Mouse (Mus musculus) CH12.LX (cell line): ENCODE measurements at regions not wholly inside any gene's neighbourhood (a gene's known extent, or its start where the extent isn't known, plus 50 kb on each side); places are given as distances from the start of the nearest gene placed in this dataset.

Experiments
- DNase-seq: peaks from one replicate; pipeline ENCODE4 v3.0.0-alpha.2; 2013; ENCODE audit errors: extremely low read depth
- H3K27ac ChIP-seq: 2 replicates; pipeline ENCODE4 v1.5.1; 2012; ENCODE audit warnings: low read depth, mild to moderate bottlenecking, control low read depth, moderate library complexity; ENCODE audit not compliant: insufficient read depth
- H3K27me3 ChIP-seq: replicated peaks from 2 replicates; pipeline ENCODE3; 2012; ENCODE audit warnings: inconsistent platforms
- H3K36me3 ChIP-seq, 2 experiments: replicated peaks in 1 of 2; 2 replicates each; pipeline versions ENCODE3 to v1.6.1; 2012; ENCODE audit warnings: inconsistent platforms in 1 of 2, low read length in 1 of 2, mild to moderate bottlenecking in 1 of 2, mixed read lengths in 1 of 2, moderate library complexity in 1 of 2; ENCODE audit not compliant: control insufficient read depth in 1 of 2, insufficient read depth in 1 of 2
- H3K4me1 ChIP-seq, 2 experiments: 2 replicates each; pipeline ENCODE4 v1.6.1; 2012; ENCODE audit warnings: inconsistent platforms in 1 of 2, moderate library complexity in 1 of 2; ENCODE audit not compliant: insufficient read depth in 2 of 2, control insufficient read depth in 1 of 2
- H3K4me2 ChIP-seq: 2 replicates; pipeline ENCODE4 v1.6.1; 2012; ENCODE audit warnings: low read depth, mild to moderate bottlenecking, control low read depth; ENCODE audit not compliant: poor library complexity, insufficient read depth, severe bottlenecking
- H3K4me3 ChIP-seq, 3 experiments: fragments of 150-350 bp in 1 of 3; sonication (generic) in 1 of 3; replicated peaks in 1 of 3; 2 replicates each; pipeline versions ENCODE3 to v1.5.1; 2011 to 2012; ENCODE audit warnings: low read depth in 2 of 3, low read length in 2 of 3, mild to moderate bottlenecking in 2 of 3, moderate library complexity in 2 of 3, control low read depth in 1 of 3, improper control_type of control experiment in 1 of 3, inconsistent platforms in 1 of 3, mixed read lengths in 1 of 3; ENCODE audit not compliant: poor library complexity in 1 of 3
- H3K79me2 ChIP-seq: replicated peaks from 2 replicates; pipeline ENCODE4 v1.6.1; 2012; ENCODE audit warnings: mild to moderate bottlenecking, moderate library complexity; ENCODE audit not compliant: control insufficient read depth, poor library complexity, insufficient read depth, severe bottlenecking; ENCODE audit errors: extremely low read depth
- H3K9ac ChIP-seq: 2 replicates; pipeline ENCODE4 v1.6.1; 2012; ENCODE audit warnings: low read depth, mild to moderate bottlenecking, control low read depth, moderate library complexity; ENCODE audit not compliant: insufficient read depth
- H3K9me3 ChIP-seq: replicated peaks from 2 replicates; pipeline ENCODE3; 2012; ENCODE audit warnings: low read length, inconsistent platforms, mixed read lengths
- BHLHE40 ChIP-seq: IDR thresholded peaks from 2 replicates; pipeline ENCODE4 v1.6.1; 2011; ENCODE audit warnings: mild to moderate bottlenecking, low read depth, low read length, improper control_type of control experiment
- CHD2 ChIP-seq: IDR thresholded peaks from 2 replicates; pipeline ENCODE4 v1.6.1; 2011; ENCODE audit warnings: low read length, improper control_type of control experiment
- CTCF ChIP-seq, 2 experiments: IDR thresholded peaks in 1 of 2; conservative IDR thresholded peaks in 1 of 2; 2 replicates each; pipeline ENCODE4 v1.5.1; 2011 to 2012; ENCODE audit warnings: low read depth in 2 of 2, low read length in 2 of 2, improper control_type of control experiment in 1 of 2, inconsistent platforms in 1 of 2, mild to moderate bottlenecking in 1 of 2, moderate library complexity in 1 of 2
- ELF1 ChIP-seq: IDR thresholded peaks from 2 replicates; pipeline ENCODE4 v1.6.1; 2014; ENCODE audit warnings: low read depth, mild to moderate bottlenecking, inconsistent platforms, low read length, improper control_type of control experiment
- EP300 ChIP-seq: IDR thresholded peaks from 2 replicates; pipeline ENCODE4 v1.6.1; 2011; ENCODE audit warnings: low read length, improper control_type of control experiment
- GABPA ChIP-seq: IDR thresholded peaks from 2 replicates; pipeline ENCODE4 v1.6.1; 2012; ENCODE audit warnings: low read depth, low read length, improper control_type of control experiment, inconsistent platforms; ENCODE audit not compliant: insufficient replicate concordance
- KAT2A ChIP-seq: IDR thresholded peaks from 2 replicates; pipeline ENCODE4 v1.6.1; 2012; ENCODE audit warnings: low read length, improper control_type of control experiment, inconsistent platforms; ENCODE audit not compliant: insufficient replicate concordance
- MAFK ChIP-seq: IDR thresholded peaks from 2 replicates; pipeline ENCODE4 v1.6.1; 2011; ENCODE audit warnings: low read length, improper control_type of control experiment; ENCODE audit not compliant: insufficient replicate concordance
- MAX ChIP-seq: IDR thresholded peaks from 2 replicates; pipeline ENCODE4 v1.6.1; 2011; ENCODE audit warnings: low read length, improper control_type of control experiment
- MXI1 ChIP-seq: IDR thresholded peaks from 2 replicates; pipeline ENCODE4 v1.6.1; 2011; ENCODE audit warnings: mild to moderate bottlenecking, low read depth, low read length, improper control_type of control experiment
- MYC ChIP-seq: IDR thresholded peaks from 2 replicates; pipeline ENCODE4 v1.6.1; 2011; ENCODE audit warnings: low read depth, mild to moderate bottlenecking, improper control_type of control experiment, low read length
- PAX5 ChIP-seq: IDR thresholded peaks from 2 replicates; pipeline ENCODE4 v1.6.1; 2012; ENCODE audit warnings: low read length, inconsistent platforms, mixed read lengths
- POLR2A ChIP-seq: IDR thresholded peaks from 2 replicates; pipeline ENCODE4 v1.6.1; 2011; ENCODE audit warnings: low read depth, mild to moderate bottlenecking, improper control_type of control experiment, low read length
- RAD21 ChIP-seq: IDR thresholded peaks from 2 replicates; pipeline ENCODE4 v1.6.1; 2011; ENCODE audit warnings: low read depth, mild to moderate bottlenecking, low read length, improper control_type of control experiment, moderate library complexity
- SIN3A ChIP-seq: IDR thresholded peaks from 2 replicates; pipeline ENCODE4 v1.6.1; 2012; ENCODE audit warnings: low read length, improper control_type of control experiment, inconsistent platforms
- SMC3 ChIP-seq: IDR thresholded peaks from 2 replicates; pipeline ENCODE4 v1.6.1; 2011; ENCODE audit warnings: low read depth, low read length, improper control_type of control experiment
- TBP ChIP-seq: conservative IDR thresholded peaks from 2 replicates; pipeline ENCODE4 v1.6.1; 2011; ENCODE audit warnings: low read depth, low read length, improper control_type of control experiment
- ZC3H11A ChIP-seq: IDR thresholded peaks from 2 replicates; pipeline ENCODE4 v1.6.1; 2012; ENCODE audit warnings: low read depth, mild to moderate bottlenecking, inconsistent platforms, low read length, improper control_type of control experiment
- dilution Hi-C: fragments of 300-500 bp; cut with MboI; formaldehyde crosslinking; loops from 2 replicates; pipeline ENCODE4 v1.14.3; 2020; ENCODE audit warnings: low sequenced_read_pairs; ENCODE audit not compliant: extremely low pct_unique_long_range_greater_than_20kb, extremely low pct_ligation_motif_present
- in situ Hi-C: fragments of 300-500 bp; cut with MboI; formaldehyde crosslinking; loops from 3 replicates; pipeline ENCODE4 v1.14.3; 2019; ENCODE audit warnings: low sequenced_read_pairs, low pct_ligation_motif_present, low pct_unique_long_range_greater_than_20kb, mixed read lengths

- H3K79me2 ChIP-seq: no peaks in the 10 kb centered on the region
- H3K27ac ChIP-seq: no peak overlapping the region
- in situ Hi-C loops (no loop called here), dilution Hi-C loops (no loop called here)
- H3K4me2 ChIP-seq: no peak overlapping the region
- no peak for TF ChIP-seq SIN3A
- H3K36me3 ChIP-seq: no peaks in the 10 kb centered on the region
- no peak overlapping the region for H3K4me3 ChIP-seq
- no peaks in the 10 kb centered on the region for H3K4me1 ChIP-seq
- no peaks in the 10 kb centered on the region for H3K27me3 ChIP-seq
- H3K9me3 ChIP-seq: peaks cover 28% of the 10 kb centered on the region
- H3K9ac ChIP-seq: no peak overlapping the region
- DNase-seq: no peak
Observed at GRCm38 (mm10) chr10:103715080-103715725, 347.6 kb downstream of the Slc6a15 start.

- Histone ChIP-seq H3K36me3 (no peaks in the 10 kb centered on the region), H3K79me2 (no peaks in the 10 kb centered on the region), H3K27ac (no peak overlapping the region), H3K4me1 (no peaks in the 10 kb centered on the region), H3K9me3 (peaks cover 25% of the 10 kb centered on the region), H3K27me3 (no peaks in the 10 kb centered on the region), H3K9ac (no peak overlapping the region), H3K4me3 (no peak overlapping the region), H3K4me2 (no peak overlapping the region)
- TF ChIP-seq MYC: no peak
- TF ChIP-seq GABPA: no peak
- no peak for TF ChIP-seq MAFK
- TF ChIP-seq POLR2A: no peak
- TF ChIP-seq PAX5: no peak
- TF ChIP-seq MXI1: no peak
- no peak for TF ChIP-seq CTCF (conservative IDR thresholded peaks at IDR 0.05 in 1 of 2, IDR thresholded peaks at IDR 0.05 in 1 of 2; ENCODE audit: low read depth in 2 of 2, low read length in 2 of 2)
- no peak for TF ChIP-seq CHD2
- no peak for TF ChIP-seq KAT2A
- TF ChIP-seq ELF1: no peak
- no peak for TF ChIP-seq SMC3
- no peak for TF ChIP-seq TBP
- no peak for TF ChIP-seq EP300
- TF ChIP-seq BHLHE40: no peak
- no peak for TF ChIP-seq RAD21
- no peak for TF ChIP-seq ZC3H11A
- no peak for TF ChIP-seq MAX
- no peak for TF ChIP-seq SIN3A
- dilution Hi-C loops: no loop called here
- DNase-seq: no peak
- in situ Hi-C loops: no loop called here
Observed at GRCm38 (mm10) chr10:103718998-103719662, 351.5 kb downstream of the Slc6a15 start.
